ENCODE assay signal across 8 mouse cellular contexts in genomic region chr3:104967548-104968300, GRCm38 (mm10). TPM values are rescaled to one million over a fixed set of nuclear protein-coding genes. Genes with fewer than 3 reads are reported as not detected.
DNase-seq lines count a peak whose midpoint lies in the region; ATAC-seq and TF ChIP-seq lines count a peak whose summit lies in the region.

No protein-coding gene starts in this region.

- no peak for TF ChIP-seq POLR2A in cerebellum, adult 2 months (IDR thresholded peaks at IDR 0.05; ENCODE audit: borderline replicate concordance, insufficient read depth, low read length)

- H3K9me3 ChIP-seq in hindbrain, embryonic 11.5 days (ENCODE audit: control insufficient read depth, low read length) = no peaks in the 10 kb centered on the region
- H3K9me3 ChIP-seq in lung, postnatal 0 days (ENCODE audit: low read length) = no peaks in the 10 kb centered on the region

- peak overlapping the region; percentile 66 for H3K9ac ChIP-seq in hindbrain, embryonic 11.5 days (ENCODE audit: low read depth, low read length)
- peak overlapping the region; percentile 58 for H3K9ac ChIP-seq in lung, postnatal 0 days (replicated peaks; ENCODE audit: low read depth)

- DNase-seq in MEL-GATA-1-ER (ENCODE audit: extremely low read depth, low read depth) = peak; percentile 50
- DNase-seq in cerebellum, adult 2 months = peak; percentile 65 to 67
- DNase-seq in frontal cortex, adult 2 months (ENCODE audit: extremely low spot score in 1 of 2, low spot score in 1 of 2) = peak; percentile 40 to 93
- peak; percentile 90 for DNase-seq in hindbrain, embryonic 11.5 days (ENCODE audit: low spot score)
- DNase-seq in layer of hippocampus, postnatal 10 days (ENCODE audit: low spot score in 2 of 2) = peak; percentile 92 to 93
- peak; percentile 87 for DNase-seq in lung, postnatal 0 days (ENCODE audit: low spot score)
- peak; percentile 91 for DNase-seq in ovary, postnatal 36 days (ENCODE audit: low spot score)
- DNase-seq in thymus, postnatal 36 days = peak; percentile 73 to 80

- TF ChIP-seq EP300 in lung, postnatal 0 days (IDR thresholded peaks at IDR 0.05) = no peak

- no peaks in the 10 kb centered on the region; the same call in 1 of the 2 replicates for H3K27me3 ChIP-seq in cerebellum, adult 2 months (ENCODE audit: control insufficient read depth, insufficient read depth, low read length)
- H3K27me3 ChIP-seq in hindbrain, embryonic 11.5 days (ENCODE audit: control insufficient read depth, insufficient read depth, low read length) = peaks cover 13% of the 10 kb centered on the region
- H3K27me3 ChIP-seq in lung, postnatal 0 days (replicated peaks; ENCODE audit: insufficient read depth, low read length) = 0 out of 2 replicates have a peak, but pooled peaks cover 7% of the 10 kb centered on the region

- TF ChIP-seq CTCF in cerebellum, adult 2 months (IDR thresholded peaks at IDR 0.05; ENCODE audit: borderline replicate concordance, insufficient read depth, low read depth, low read length) = peak; percentile 47; the same call in 1 of the 2 replicates
- peak; percentile 89 for TF ChIP-seq CTCF in lung, postnatal 0 days (IDR thresholded peaks at IDR 0.05)

- no peak overlapping the region for H3K27ac ChIP-seq in cerebellum, adult 2 months (ENCODE audit: insufficient read depth, low read length)
- no peak overlapping the region for H3K27ac ChIP-seq in hindbrain, embryonic 11.5 days (ENCODE audit: low read depth, low read length)
- H3K27ac ChIP-seq in lung, postnatal 0 days (ENCODE audit: low read length) = peak overlapping the region; percentile 71

- peak overlapping the region; percentile 76 for H3K4me2 ChIP-seq in hindbrain, embryonic 11.5 days (replicated peaks; ENCODE audit: low read depth, low read length)
- H3K4me2 ChIP-seq in lung, postnatal 0 days (replicated peaks; ENCODE audit: low read depth, low read length) = peak overlapping the region; percentile 70

- ATAC-seq in hindbrain, embryonic 11.5 days (ENCODE audit: low FRiP score) = peak; percentile 78; the same call in 1 of the 2 replicates
- ATAC-seq in lung, postnatal 0 days = peak; percentile 88

- WGBS in cerebellum, adult 2 months = 3% methylated on average over 49 of the region's 49 CpGs
- under 1% methylated on average over 49 of the region's 49 CpGs for WGBS in hindbrain, embryonic 11.5 days
- under 1% methylated on average over 48 of the region's 49 CpGs for WGBS in lung, postnatal 0 days

- H3K36me3 ChIP-seq in hindbrain, embryonic 11.5 days (ENCODE audit: control insufficient read depth, insufficient read depth, low read length) = no peaks in the 10 kb centered on the region
- no peaks in the 10 kb centered on the region for H3K36me3 ChIP-seq in lung, postnatal 0 days (ENCODE audit: insufficient read depth, low read length)

- H3K4me3 ChIP-seq in cerebellum, adult 2 months (replicated peaks; ENCODE audit: insufficient read depth, low read depth, low read length) = peak overlapping the region; percentile 66
- peak overlapping the region; percentile 45 for H3K4me3 ChIP-seq in hindbrain, embryonic 11.5 days (ENCODE audit: low read depth, low read length)
- H3K4me3 ChIP-seq in lung, postnatal 0 days (ENCODE audit: low read depth, low read length) = peak overlapping the region; percentile 51

- H3K4me1 ChIP-seq in cerebellum, adult 2 months (ENCODE audit: control insufficient read depth, insufficient read depth, low read length) = no peaks in the 10 kb centered on the region
- H3K4me1 ChIP-seq in hindbrain, embryonic 11.5 days (replicated peaks; ENCODE audit: control insufficient read depth, insufficient read depth, low read length) = no peaks in the 10 kb centered on the region
- no peaks in the 10 kb centered on the region for H3K4me1 ChIP-seq in lung, postnatal 0 days (ENCODE audit: insufficient read depth, low read depth, low read length)

RNA-seq across cellular contexts. Expression of gene Wnt2b, which starts 6.0 kb away (rescaled TPM):
- 0.40 and 0.44 TPM in 2 replicates for polyA plus RNA-seq in cerebellum, adult 2 months (2012; rRNA removed)
- polyA plus RNA-seq in frontal cortex, adult 2 months (2012; rRNA removed) = 0.40 and 0.58 TPM in 2 replicates
- 1.8 and 2.1 TPM in 2 replicates for polyA plus RNA-seq in hindbrain, embryonic 11.5 days (2014; fragmentation: Nextera tagmentation; extraction: Ambion mirVana)
- total RNA-seq in layer of hippocampus, postnatal 10 days (2021) = under 1 TPM; 0.74 to 0.89 TPM
- polyA plus RNA-seq in lung, postnatal 0 days (2015; fragmentation: Nextera tagmentation; extraction: Ambion mirVana) = 0.44 and 0.88 TPM in 2 replicates
